Mouse (Mus musculus) erythroblast, adult 5-6 weeks (primary cell): ENCODE data around the gene Kcnip3. TPM values are rescaled to one million over a fixed set of nuclear protein-coding genes. Genes with fewer than 3 reads are reported as not detected.

Source experiments
- ATAC-seq: replicated peaks from 2 replicates; pipeline ENCODE4 v1.8.0; 2016; ENCODE audit warnings: moderate number of reproducible peaks, mild to moderate bottlenecking, moderate TSS enrichment, inconsistent platforms; ENCODE audit not compliant: poor library complexity, low FRiP score, severe bottlenecking
- total RNA-seq, 2 experiments: library from RNA; stranded (forward) in 1 of 2; stranded (reverse) in 1 of 2; fragments of 150-400 nt in 1 of 2; fragments of 200-764, 138-1000 nt in 1 of 2; gene quantifications; 2 replicates each; pipeline versions ENCODE4 v1.2.3 to v1.2.4; 2015 to 2017; ENCODE audit warnings: low replicate concordance in 2 of 2

The Kcnip3 gene
- total RNA-seq, 2 experiments from 2014 or later = 1.2 to 10.8 TPM

- ATAC-seq = no peak
These were observed 42.7 kb downstream of the Kcnip3 start for GRCm38 (mm10) chr2:127479210-127479609.

- no peak for ATAC-seq
These were observed 49.6 kb downstream of the Kcnip3 start for GRCm38 (mm10) chr2:127472279-127472678.

GRCm38 (mm10) chr2:127471281-127471680 lies 50.6 kb downstream of the Kcnip3 start:
- no peak for ATAC-seq

GRCm38 (mm10) chr2:127470661-127471060 lies 51.2 kb downstream of the Kcnip3 start:
- ATAC-seq = no peak

- no peak for ATAC-seq
These were observed 51.7 kb downstream of the Kcnip3 start for GRCm38 (mm10) chr2:127470183-127470582.

- peak; percentile 58; the same call in 1 of the 2 replicates for ATAC-seq
These were observed 59.6 kb downstream of the Kcnip3 start for GRCm38 (mm10) chr2:127462314-127462713.

- ATAC-seq = no peak
These were observed 60.5 kb downstream of the Kcnip3 start for GRCm38 (mm10) chr2:127461351-127461750.

GRCm38 (mm10) chr2:127459341-127459740 lies 62.6 kb downstream of the Kcnip3 start:
- no peak for ATAC-seq

- ATAC-seq = peak; percentile 71
These were observed 68.1 kb downstream of the Kcnip3 start for GRCm38 (mm10) chr2:127453764-127454163.

GRCm38 (mm10) chr2:127453141-127453540 lies 68.8 kb downstream of the Kcnip3 start:
- ATAC-seq = no peak

- no peak for ATAC-seq
These were observed 70.1 kb downstream of the Kcnip3 start for GRCm38 (mm10) chr2:127451748-127452147.

- ATAC-seq = no peak
These were observed 72.2 kb downstream of the Kcnip3 start for GRCm38 (mm10) chr2:127449691-127450090.

- ATAC-seq = no peak
These were observed 75.0 kb downstream of the Kcnip3 start for GRCm38 (mm10) chr2:127446847-127447246.

- ATAC-seq = peak; percentile 96
These were observed 77.7 kb downstream of the Kcnip3 start, which contains the start of gene Fahd2a for GRCm38 (mm10) chr2:127444055-127444789. TSS of gene Fahd2a (minus strand) at chr2:127444565.

GRCm38 (mm10) chr2:127437697-127438096 lies 84.2 kb downstream of the Kcnip3 start:
- no peak for ATAC-seq

GRCm38 (mm10) chr2:127435554-127435953 lies 86.3 kb downstream of the Kcnip3 start:
- no peak for ATAC-seq

GRCm38 (mm10) chr2:127435135-127435534 lies 86.8 kb downstream of the Kcnip3 start:
- ATAC-seq = no peak

- ATAC-seq = no peak
These were observed 88.2 kb downstream of the Kcnip3 start for GRCm38 (mm10) chr2:127433487-127434295.

- ATAC-seq = no peak; the same call in 1 of the 2 replicates
These were observed 91.7 kb downstream of the Kcnip3 start for GRCm38 (mm10) chr2:127430238-127430637.

- ATAC-seq = no peak
These were observed 96.9 kb downstream of the Kcnip3 start, which contains the start of gene Gpat2 for GRCm38 (mm10) chr2:127424977-127425376. TSS of gene Gpat2 (plus strand) at chr2:127425199.
